Mouse (Mus musculus): ENCODE measurements around the gene Map2k3. TPM values are rescaled to one million over a fixed set of nuclear protein-coding genes. Genes with fewer than 3 reads are reported as not detected.
A peak's percentile ranks its signal among the peaks of the same experiment; 100 is the strongest.

Gene Map2k3
- polyA plus RNA-seq, 1 experiment, result 18.2 TPM

- DNase-seq, result no peak
- TF ChIP-seq POLR2A (IDR thresholded peaks at IDR 0.05; ENCODE audit: borderline replicate concordance, insufficient read depth, low read length) (no peak), CTCF (IDR thresholded peaks at IDR 0.05; ENCODE audit: borderline replicate concordance, insufficient read depth, low read depth, low read length) (no peak)
- H3K4me1 ChIP-seq (ENCODE audit: control insufficient read depth, insufficient read depth, low read length), result peaks cover 36% of the 10 kb centered on the region
- no peak overlapping the region for H3K4me3 ChIP-seq (replicated peaks; ENCODE audit: insufficient read depth, low read depth, low read length)
- no peaks in the 10 kb centered on the region for H3K27me3 ChIP-seq (ENCODE audit: control insufficient read depth, insufficient read depth, low read length)
- no peak overlapping the region for H3K27ac ChIP-seq (ENCODE audit: insufficient read depth, low read length)
- WGBS, result 70% methylated on average over 4 of the region's 4 CpGs
Observed at GRCm38 (mm10) chr11:60935975-60936373, 4.1 kb downstream of the Map2k3 start.

- 89% methylated on average over 3 of the region's 3 CpGs for WGBS
- Histone ChIP-seq H3K4me3 (replicated peaks; ENCODE audit: insufficient read depth, low read depth, low read length) (no peak overlapping the region), H3K27ac (ENCODE audit: insufficient read depth, low read length) (no peak overlapping the region), H3K4me1 (ENCODE audit: control insufficient read depth, insufficient read depth, low read length) (peaks cover 36% of the 10 kb centered on the region), H3K27me3 (ENCODE audit: control insufficient read depth, insufficient read depth, low read length) (no peaks in the 10 kb centered on the region)
- TF ChIP-seq POLR2A (IDR thresholded peaks at IDR 0.05; ENCODE audit: borderline replicate concordance, insufficient read depth, low read length) (no peak), CTCF (IDR thresholded peaks at IDR 0.05; ENCODE audit: borderline replicate concordance, insufficient read depth, low read depth, low read length) (no peak)
- DNase-seq, result no peak
Observed at GRCm38 (mm10) chr11:60937611-60938010, 5.8 kb downstream of the Map2k3 start.

- no peaks in the 10 kb centered on the region for H3K27me3 ChIP-seq (ENCODE audit: control insufficient read depth, insufficient read depth, low read length)
- 21% methylated on average over 3 of the region's 3 CpGs for WGBS
- peak in 1 of 2 experiments; percentile 31 for DNase-seq
- H3K4me1 ChIP-seq (ENCODE audit: control insufficient read depth, insufficient read depth, low read length), result peaks cover 26% of the 10 kb centered on the region
- H3K27ac ChIP-seq (ENCODE audit: insufficient read depth, low read length), result no peak overlapping the region
- no peak overlapping the region for H3K4me3 ChIP-seq (replicated peaks; ENCODE audit: insufficient read depth, low read depth, low read length)
- TF ChIP-seq POLR2A (IDR thresholded peaks at IDR 0.05; ENCODE audit: borderline replicate concordance, insufficient read depth, low read length), result no peak
- no peak for TF ChIP-seq CTCF (IDR thresholded peaks at IDR 0.05; ENCODE audit: borderline replicate concordance, insufficient read depth, low read depth, low read length)
Observed at GRCm38 (mm10) chr11:60939487-60939886, 7.7 kb downstream of the Map2k3 start.

GRCm38 (mm10) chr11:60940501-60940900 is 8.7 kb downstream of the Map2k3 start:
- no peak for TF ChIP-seq POLR2A (IDR thresholded peaks at IDR 0.05; ENCODE audit: borderline replicate concordance, insufficient read depth, low read length)
- Histone ChIP-seq H3K27ac (ENCODE audit: insufficient read depth, low read length) (no peak overlapping the region), H3K27me3 (ENCODE audit: control insufficient read depth, insufficient read depth, low read length) (no peaks in the 10 kb centered on the region), H3K4me1 (ENCODE audit: control insufficient read depth, insufficient read depth, low read length) (peaks cover 18% of the 10 kb centered on the region), H3K4me3 (replicated peaks; ENCODE audit: insufficient read depth, low read depth, low read length) (no peak overlapping the region)
- WGBS, result 35% methylated on average over 5 of the region's 5 CpGs
- no peak for DNase-seq

GRCm38 (mm10) chr11:60941370-60941769 is 9.5 kb downstream of the Map2k3 start:
- H3K4me3 ChIP-seq (replicated peaks; ENCODE audit: insufficient read depth, low read depth, low read length), result no peak overlapping the region
- no peak overlapping the region for H3K27ac ChIP-seq (ENCODE audit: insufficient read depth, low read length)
- no peak for DNase-seq
- TF ChIP-seq CTCF (IDR thresholded peaks at IDR 0.05; ENCODE audit: borderline replicate concordance, insufficient read depth, low read depth, low read length), result no peak
- no peak for TF ChIP-seq POLR2A (IDR thresholded peaks at IDR 0.05; ENCODE audit: borderline replicate concordance, insufficient read depth, low read length)
- WGBS, result 66% methylated on average over 9 of the region's 9 CpGs
- H3K4me1 ChIP-seq (ENCODE audit: control insufficient read depth, insufficient read depth, low read length), result peaks cover 15% of the 10 kb centered on the region
- H3K27me3 ChIP-seq (ENCODE audit: control insufficient read depth, insufficient read depth, low read length), result no peaks in the 10 kb centered on the region

GRCm38 (mm10) chr11:60942263-60943015 is 10.6 kb downstream of the Map2k3 start:
- no peaks in the 10 kb centered on the region for H3K27me3 ChIP-seq (ENCODE audit: control insufficient read depth, insufficient read depth, low read length)
- peaks cover 10% of the 10 kb centered on the region for H3K4me1 ChIP-seq (ENCODE audit: control insufficient read depth, insufficient read depth, low read length)
- 95% methylated on average over 9 of the region's 9 CpGs for WGBS
- H3K4me3 ChIP-seq (replicated peaks; ENCODE audit: insufficient read depth, low read depth, low read length), result no peak overlapping the region
- H3K27ac ChIP-seq (ENCODE audit: insufficient read depth, low read length), result no peak overlapping the region
- no peak for DNase-seq
- no peak for TF ChIP-seq POLR2A (IDR thresholded peaks at IDR 0.05; ENCODE audit: borderline replicate concordance, insufficient read depth, low read length)
- no peak for TF ChIP-seq CTCF (IDR thresholded peaks at IDR 0.05; ENCODE audit: borderline replicate concordance, insufficient read depth, low read depth, low read length)

GRCm38 (mm10) chr11:60945003-60945402 is 13.2 kb downstream of the Map2k3 start:
- WGBS, result 85% methylated on average over 4 of the region's 4 CpGs
- TF ChIP-seq CTCF (IDR thresholded peaks at IDR 0.05; ENCODE audit: borderline replicate concordance, insufficient read depth, low read depth, low read length) (no peak), POLR2A (IDR thresholded peaks at IDR 0.05; ENCODE audit: borderline replicate concordance, insufficient read depth, low read length) (no peak)

GRCm38 (mm10) chr11:60951896-60952295 is 20.1 kb downstream of the Map2k3 start:
- Histone ChIP-seq H3K27ac (ENCODE audit: insufficient read depth, low read length) (no peak overlapping the region), H3K4me3 (replicated peaks; ENCODE audit: insufficient read depth, low read depth, low read length) (no peak overlapping the region), H3K4me1 (ENCODE audit: control insufficient read depth, insufficient read depth, low read length) (peaks cover 9% of the 10 kb centered on the region; the same call in 1 of the 2 replicates), H3K27me3 (ENCODE audit: control insufficient read depth, insufficient read depth, low read length) (no peaks in the 10 kb centered on the region)
- no peak for DNase-seq
- TF ChIP-seq POLR2A (IDR thresholded peaks at IDR 0.05; ENCODE audit: borderline replicate concordance, insufficient read depth, low read length) (no peak), CTCF (IDR thresholded peaks at IDR 0.05; ENCODE audit: borderline replicate concordance, insufficient read depth, low read depth, low read length) (no peak)
- 71% methylated on average over 5 of the region's 5 CpGs for WGBS

More at GRCm38 (mm10) chr11:60945003-60945402, 13.2 kb downstream of the Map2k3 start:
- Histone ChIP-seq H3K4me1 (ENCODE audit: control insufficient read depth, insufficient read depth, low read length) (0 out of 2 replicates have a peak, but pooled peaks cover 3% of the 10 kb centered on the region), H3K27ac (ENCODE audit: insufficient read depth, low read length) (no peak overlapping the region), H3K27me3 (ENCODE audit: control insufficient read depth, insufficient read depth, low read length) (no peaks in the 10 kb centered on the region), H3K4me3 (replicated peaks; ENCODE audit: insufficient read depth, low read depth, low read length) (no peak overlapping the region)
- no peak for DNase-seq
